Mouse (Mus musculus) left cerebral cortex, postnatal 25 days (tissue): ENCODE results near the gene Mylk4. TPM values are rescaled to one million over a fixed set of nuclear protein-coding genes. Genes with fewer than 3 reads are reported as not detected.

Experiments
- DNase-seq, 2 experiments: peaks; one replicate each; pipeline ENCODE4 v3.0.0; 2022; ENCODE audit warnings: low spot score in 2 of 2, mixed read lengths in 1 of 2
- intact Hi-C: fragments of 180-260 bp; cut with DNase I; formaldehyde crosslinking; loops from one replicate; pipeline ENCODE4 v1.15.1; 2025
- total RNA-seq, 2 experiments: library from RNA; stranded (reverse); gene quantifications; 2 replicates each; pipeline ENCODE4 v1.2.3; 2021

The Mylk4 gene
- total RNA-seq, 2 experiments from 2014 or later = 0.14 to 0.16 TPM

DNA sequence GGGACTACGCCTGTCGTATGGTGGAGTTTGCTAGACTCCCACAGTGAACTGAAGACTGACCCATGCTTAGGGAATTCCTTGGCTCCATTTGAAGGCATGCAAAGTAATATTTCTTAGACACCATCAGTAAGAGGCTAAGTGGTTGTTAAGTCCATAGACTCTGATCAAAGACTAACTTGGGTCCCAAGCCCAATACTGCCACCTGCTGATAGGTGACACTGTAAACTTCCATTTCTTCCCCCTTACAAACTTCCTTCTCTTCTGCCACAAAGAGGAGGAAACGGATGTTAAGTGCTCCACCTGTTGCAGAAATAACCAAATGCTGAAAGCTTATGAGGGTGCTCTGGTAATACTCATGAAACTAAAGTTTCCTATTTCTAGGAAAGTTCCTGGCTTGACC is 121.7 kb downstream of the Mylk4 start:
- no peak for DNase-seq
- intact Hi-C loops = loop anchor here (10.0 kb wide), 1 partner anchor 367 kb away; no protein-coding TSS in a partner anchor

- intact Hi-C loops = loop anchor here (10.0 kb wide), 1 partner anchor 365 kb away; no protein-coding TSS in a partner anchor
- DNase-seq = no peak
These were observed 123.5 kb downstream of the Mylk4 start for GRCm38 (mm10) chr13:32660294-32660693.

GRCm38 (mm10) chr13:32659271-32659670 is 124.5 kb downstream of the Mylk4 start:
- DNase-seq = no peak
- intact Hi-C loops = no loop called here

DNA sequence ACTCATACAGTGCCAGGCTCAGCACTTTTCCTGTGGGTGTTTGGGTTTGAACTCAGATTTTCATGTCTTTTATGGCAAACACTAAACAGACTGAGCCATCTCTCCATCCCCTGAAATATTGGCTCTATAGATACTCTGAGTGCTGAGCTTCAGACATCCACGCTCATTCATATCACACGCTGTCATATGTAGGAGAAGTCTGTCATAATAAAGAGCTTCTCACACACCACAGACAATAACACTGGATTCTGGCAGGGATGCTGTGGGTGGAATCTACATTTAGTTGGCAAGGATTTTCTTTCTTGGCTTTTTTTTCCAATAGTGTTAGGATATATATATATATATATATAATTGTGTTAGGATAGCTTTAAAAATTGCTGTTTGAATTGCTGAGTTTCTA is 126.2 kb downstream of the Mylk4 start:
- intact Hi-C loops = no loop called here
- peak in 1 of 2 experiments; percentile 60 for DNase-seq

Other genes starting within 250 kb of the Mylk4 start
- gene Wrnip1, start 18.1 kb upstream of the Mylk4 start, total RNA-seq = 10 to 100 TPM; 56.5 to 67.2 TPM
- gene D930007J09Rik, start 18.9 kb upstream of the Mylk4 start, total RNA-seq = 1 to 10 TPM; 1.1 to 1.7 TPM
- gene Serpinb1a, start 67.2 kb upstream of the Mylk4 start, total RNA-seq = 1 to 10 TPM; 2.5 to 3.8 TPM
- gene Serpinb1c, start 114.3 kb upstream of the Mylk4 start, total RNA-seq = not detected
- gene Serpinb6b, start 181.3 kb upstream of the Mylk4 start, total RNA-seq = 1 to 10 TPM; 1.3 to 1.6 TPM
- gene Serpinb9, start 219.3 kb upstream of the Mylk4 start, total RNA-seq = 1 to 10 TPM; 4.0 to 4.7 TPM
- gene Serpinb9b, start 243.5 kb upstream of the Mylk4 start, total RNA-seq = not detected